Mouse (Mus musculus) Patski (cell line): ENCODE measurements around the gene Fdps. TPM values are rescaled to one million over a fixed set of nuclear protein-coding genes. Genes with fewer than 3 reads are reported as not detected.

Experiments
- ATAC-seq: fragments of 100-300 bp; one replicate; pipeline ENCODE4 v1.8.0; 2021
- CTCF ChIA-PET: fragments of 350-600 bp; sonication (Branson Sonifier 250); formaldehyde crosslinking; loops from one replicate; lab custom pipeline; 2022; ENCODE audit warnings: inconsistent platforms; lab: Charles Lee
- POLR2A ChIA-PET: fragments of 350-600 bp; sonication (Branson Sonifier 250); formaldehyde crosslinking; loops from one replicate; lab custom pipeline; 2022; ENCODE audit warnings: antibody characterized with exemption, inconsistent platforms; lab: Charles Lee
- DNase-seq: peaks from one replicate; pipeline ENCODE4 v3.0.0-alpha.2; 2011; ENCODE audit warnings: low read depth, low spot score
- H3K27me3 ChIP-seq: fragments of 371-371 bp; one replicate; pipeline ENCODE4 v1.5.1; 2021
- CTCF ChIP-seq: fragments of 100-300 bp; IDR thresholded peaks from one replicate; pipeline ENCODE4 v1.5.1; 2021
- in situ Hi-C: fragments of 300-500 bp; cut with MboI; formaldehyde crosslinking; loops from 3 replicates; pipeline ENCODE4 v1.11.1; 2018; ENCODE audit warnings: low pct_unique_long_range_greater_than_20kb, mixed read lengths
- polyA plus RNA-seq: library from polyadenylated mRNA; unstranded; gene quantifications from one replicate; pipeline ENCODE4 v1.2.3, GENCODE M21; 2021

The Fdps gene
- polyA plus RNA-seq, 1 experiment from 2014 or later: 191 TPM

GRCm38 (mm10) chr3:89132285-89133062 lies 30.7 kb upstream of the Fdps start:
- CTCF ChIA-PET: no interaction called here
- in situ Hi-C loops: no loop called here
- POLR2A ChIA-PET: no interaction called here
- no peak for DNase-seq
- TF ChIP-seq CTCF: no peak
- ATAC-seq: no peak
- no peaks in the 10 kb centered on the region for H3K27me3 ChIP-seq

- CTCF ChIA-PET: interaction anchor here (1.2 kb wide), 1 partner anchor 32 kb away, joined by 4 read pairs; no protein-coding TSS in a partner anchor
- no peaks in the 10 kb centered on the region for H3K27me3 ChIP-seq
- POLR2A ChIA-PET: no interaction called here
- ATAC-seq (no peak), DNase-seq (no peak)
- in situ Hi-C loops: no loop called here
- TF ChIP-seq CTCF: no peak
Observed at GRCm38 (mm10) chr3:89131816-89132215, 30.1 kb upstream of the Fdps start.

- POLR2A ChIA-PET: no interaction called here
- H3K27me3 ChIP-seq: no peaks in the 10 kb centered on the region
- ATAC-seq (no peak), DNase-seq (no peak)
- no peak for TF ChIP-seq CTCF
- in situ Hi-C loops: no loop called here
- CTCF ChIA-PET: interaction anchor here (1.0 to 1.4 kb wide), 5 partner anchors 9 to 29 kb away, joined by 3 to 4 read pairs (median 3); no protein-coding TSS in a partner anchor
Observed at GRCm38 (mm10) chr3:89129908-89130307, 28.1 kb upstream of the Fdps start.

DNA sequence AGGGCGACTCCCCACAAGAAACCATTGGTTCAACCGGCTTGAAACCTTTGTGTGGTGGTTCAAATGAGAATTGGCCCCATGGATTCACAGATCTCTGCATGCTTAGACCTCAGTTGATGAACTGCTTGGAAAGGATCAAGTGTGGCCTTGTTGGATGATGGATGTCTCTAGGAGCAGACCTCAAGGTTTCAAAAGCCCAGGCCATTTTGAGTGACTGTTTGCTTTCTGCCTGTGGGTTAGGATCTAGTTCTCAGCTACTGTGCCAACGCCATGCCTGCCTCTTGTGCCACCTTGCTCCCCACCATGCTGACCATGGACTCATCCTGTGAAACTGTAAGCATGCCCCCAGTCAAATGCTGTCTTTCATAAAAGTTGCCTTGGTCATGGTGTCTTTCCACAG lies 24.2 kb upstream of the Fdps start:
- H3K27me3 ChIP-seq: no peaks in the 10 kb centered on the region
- CTCF ChIA-PET: interaction anchor here (1.6 kb wide), 1 partner anchor 11 kb away, joined by 3 read pairs; no protein-coding TSS in a partner anchor
- ATAC-seq (no peak), DNase-seq (no peak)
- POLR2A ChIA-PET: no interaction called here
- in situ Hi-C loops: no loop called here
- TF ChIP-seq CTCF: no peak

GRCm38 (mm10) chr3:89124241-89124640 lies 22.5 kb upstream of the Fdps start:
- POLR2A ChIA-PET: interaction anchor here (0.6 to 0.7 kb wide), 4 partner anchors 16 to 63 kb away, joined by 3 to 5 read pairs (median 3); no protein-coding TSS in a partner anchor
- in situ Hi-C loops: loop anchor here (5.0 kb wide), 2 partner anchors 33 to 68 kb away; no protein-coding TSS in a partner anchor
- no peak for TF ChIP-seq CTCF
- no peak for DNase-seq
- ATAC-seq: no peak
- CTCF ChIA-PET: interaction anchor here (1.0 to 1.6 kb wide), 6 partner anchors 9 to 72 kb away, joined by 3 to 4 read pairs (median 4); partner anchors contain the start of gene Scamp3
- H3K27me3 ChIP-seq: no peaks in the 10 kb centered on the region

GRCm38 (mm10) chr3:89123313-89123712 lies 21.6 kb upstream of the Fdps start:
- DNase-seq: peak; percentile 69
- ChIA-PET CTCF (interaction anchor here (0.6 to 1.6 kb wide), 6 partner anchors 8 to 184 kb away, joined by 3 to 4 read pairs (median 4); partner anchors contain the start of gene Scamp3), POLR2A (no interaction called here)
- in situ Hi-C loops: loop anchor here (5.0 kb wide), 2 partner anchors 34 to 69 kb away; no protein-coding TSS in a partner anchor
- no peak for TF ChIP-seq CTCF
- no peaks in the 10 kb centered on the region for H3K27me3 ChIP-seq
- peak; percentile 64 for ATAC-seq

DNA sequence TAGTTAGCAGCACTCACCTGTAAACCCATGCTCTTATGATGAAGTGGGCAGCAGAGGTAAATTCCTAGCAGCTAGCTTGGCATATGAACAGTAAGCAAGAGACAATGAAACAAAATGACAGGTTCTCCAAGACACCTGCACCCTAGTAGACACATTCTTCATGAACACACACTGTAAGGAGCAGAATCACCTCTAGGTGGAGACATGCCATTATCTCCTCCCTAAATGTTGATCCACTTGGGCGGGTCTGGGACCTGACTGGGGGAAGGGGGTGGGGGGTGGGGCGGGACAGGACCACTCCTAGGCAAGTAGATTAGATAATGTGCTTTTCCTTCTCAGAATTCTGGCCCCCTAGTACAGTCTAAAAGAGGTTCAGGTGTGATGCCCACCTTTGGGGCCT lies 13.8 kb upstream of the Fdps start:
- in situ Hi-C loops: no loop called here
- TF ChIP-seq CTCF: peak; percentile 65
- ChIA-PET CTCF (interaction anchor here (0.6 to 3.2 kb wide), 20 partner anchors 8 to 206 kb away, joined by 3 to 26 read pairs (median 4); partner anchors contain the start of genes Fdps, Pklr and Scamp3), POLR2A (interaction anchor here (0.6 to 2.1 kb wide), 5 partner anchors 24 to 151 kb away, joined by 3 to 6 read pairs (median 4); partner anchors contain the start of gene Hcn3)
- no peaks in the 10 kb centered on the region for H3K27me3 ChIP-seq
- ATAC-seq (no peak), DNase-seq (no peak)

DNA sequence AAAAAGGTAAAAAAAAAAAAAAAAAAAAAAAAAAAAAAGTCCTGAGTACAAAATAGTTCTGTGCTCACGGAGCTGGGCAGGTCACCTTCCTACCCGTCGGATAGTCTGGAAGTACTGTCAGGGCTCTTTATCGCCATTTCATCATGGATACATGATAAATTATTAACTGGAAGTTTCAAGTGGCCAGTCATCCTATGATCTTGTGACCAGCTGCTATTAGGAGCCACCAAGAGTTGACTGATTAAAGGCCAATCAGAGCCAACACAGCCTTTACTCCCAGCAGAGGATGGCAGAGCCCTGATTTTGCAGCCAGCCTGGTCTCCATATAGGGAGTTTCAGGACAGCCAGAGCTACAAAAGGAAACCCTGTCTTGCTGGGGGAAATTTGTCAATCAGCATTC lies 11.3 kb upstream of the Fdps start:
- ChIA-PET CTCF (interaction anchor here (1.2 to 1.7 kb wide), 3 partner anchors 10 to 64 kb away, joined by 3 to 5 read pairs (median 3); partner anchors contain the start of gene Scamp3), POLR2A (interaction anchor here (0.6 to 1.4 kb wide), 2 partner anchors 12 to 21 kb away, joined by 6 read pairs; no protein-coding TSS in a partner anchor)
- in situ Hi-C loops: no loop called here
- H3K27me3 ChIP-seq: no peaks in the 10 kb centered on the region
- DNase-seq (peak; percentile 82), ATAC-seq (peak; percentile 87)
- no peak for TF ChIP-seq CTCF

DNA sequence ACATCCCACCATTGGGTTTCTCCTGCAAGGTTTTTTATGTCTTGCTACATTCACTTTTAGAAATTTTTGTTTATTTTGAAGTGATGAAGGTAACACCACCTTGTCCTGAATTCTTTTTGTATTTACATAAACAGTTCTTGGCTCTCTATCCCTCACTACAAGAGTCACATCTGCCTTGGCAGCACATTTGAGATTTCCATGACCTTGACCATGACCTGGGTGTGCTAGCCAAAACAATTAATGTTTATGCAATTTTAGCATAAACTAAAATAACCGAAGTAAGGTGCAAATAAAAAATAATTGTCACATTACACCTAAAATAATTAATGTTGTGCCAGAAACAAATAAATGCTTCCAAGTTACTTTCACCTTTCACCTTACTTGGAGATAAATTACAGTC lies 6.4 kb upstream of the Fdps start:
- no peaks in the 10 kb centered on the region for H3K27me3 ChIP-seq
- DNase-seq (no peak), ATAC-seq (no peak)
- POLR2A ChIA-PET: no interaction called here
- in situ Hi-C loops: no loop called here
- CTCF ChIA-PET: interaction anchor here (1.1 to 1.2 kb wide), 2 partner anchors 45 to 52 kb away, joined by 3 read pairs; partner anchors contain the start of gene Hcn3
- TF ChIP-seq CTCF: no peak

- CTCF ChIA-PET: interaction anchor here (0.8 to 1.6 kb wide), 5 partner anchors 10 to 89 kb away, joined by 3 to 4 read pairs (median 3); partner anchors contain the start of gene Hcn3
- POLR2A ChIA-PET: no interaction called here
- ATAC-seq (no peak), DNase-seq (no peak)
- in situ Hi-C loops: no loop called here
- no peak for TF ChIP-seq CTCF
- H3K27me3 ChIP-seq: no peaks in the 10 kb centered on the region
Observed at GRCm38 (mm10) chr3:89107545-89107944, 5.8 kb upstream of the Fdps start.
